Mouse (Mus musculus) heart, embryonic 14.5 days (tissue): ENCODE measurements around the gene Ralgapa2. TPM values are rescaled to one million over a fixed set of nuclear protein-coding genes. Genes with fewer than 3 reads are reported as not detected.

Experiments used
- ATAC-seq: fragments of 200-750 bp; cut with Nextera tagmentation; 2 replicates; pipeline ENCODE4 v1.8.0; 2017; ENCODE audit warnings: low read depth, moderate TSS enrichment; ENCODE audit not compliant: insufficient number of reproducible peaks, insufficient read depth, low FRiP score
- H3K27ac ChIP-seq, 2 experiments: fragments of 200-500 bp in 1 of 2; fragments of 300-500 bp in 1 of 2; sonication (generic) in 1 of 2; replicated peaks in 1 of 2; 2 replicates each; pipeline ENCODE4 v1.5.1; 2012 to 2014; ENCODE audit warnings: low read depth in 2 of 2, low read length in 2 of 2, control low read depth in 1 of 2, mild to moderate bottlenecking in 1 of 2, mixed read lengths in 1 of 2; ENCODE audit not compliant: control insufficient read depth in 1 of 2, insufficient read depth in 1 of 2
- H3K27me3 ChIP-seq: fragments of 300-500 bp; sonication (generic); 2 replicates; pipeline ENCODE4 v1.6.1; 2014; ENCODE audit warnings: mild to moderate bottlenecking, low read length, control low read depth; ENCODE audit not compliant: control insufficient read depth, insufficient read depth
- H3K36me3 ChIP-seq: fragments of 300-500 bp; sonication (generic); 2 replicates; pipeline ENCODE4 v1.6.1; 2014; ENCODE audit warnings: mild to moderate bottlenecking, control low read depth, low read length, mixed read lengths; ENCODE audit not compliant: control insufficient read depth, insufficient read depth
- H3K4me1 ChIP-seq, 2 experiments: fragments of 200-500 bp in 1 of 2; fragments of 300-500 bp in 1 of 2; sonication (generic) in 1 of 2; 2 replicates each; pipeline ENCODE4 v1.6.1; 2012 to 2014; ENCODE audit warnings: low read length in 2 of 2, control low read depth in 1 of 2, mixed read lengths in 1 of 2; ENCODE audit not compliant: control insufficient read depth in 2 of 2, insufficient read depth in 2 of 2
- H3K4me2 ChIP-seq: fragments of 300-500 bp; sonication (generic); 2 replicates; pipeline ENCODE4 v1.6.1; 2014; ENCODE audit warnings: mild to moderate bottlenecking, low read length
- H3K4me3 ChIP-seq, 2 experiments: fragments of 200-500 bp in 1 of 2; fragments of 300-500 bp in 1 of 2; sonication (generic) in 1 of 2; 2 replicates each; pipeline ENCODE4 v1.5.1; 2012 to 2014; ENCODE audit warnings: low read length in 2 of 2, mild to moderate bottlenecking in 2 of 2, control low read depth in 1 of 2, low read depth in 1 of 2, moderate library complexity in 1 of 2; ENCODE audit not compliant: control insufficient read depth in 1 of 2, insufficient read depth in 1 of 2
- H3K9ac ChIP-seq: fragments of 300-500 bp; sonication (generic); 2 replicates; pipeline ENCODE4 v1.6.1; 2014; ENCODE audit warnings: mild to moderate bottlenecking, low read length
- H3K9me3 ChIP-seq: fragments of 300-500 bp; sonication (generic); 2 replicates; pipeline ENCODE4 v1.6.1; 2016; ENCODE audit warnings: low read length, control low read depth; ENCODE audit not compliant: control insufficient read depth
- WGBS: fragments of 180-500 bp; shearing (Covaris S2); extraction: QIAGEN DNeasy Blood & Tissue Kit; methylation state at CpG from one replicate; pipeline ENCODE4 v1.1.7; 2014; 5-methylcytosine and 5-hydroxymethylcytosine counted together
- polyA plus RNA-seq: library from polyadenylated mRNA; unstranded; fragments of >200 nt; fragmentation: Nextera tagmentation; extraction: Ambion mirVana; gene quantifications from 2 replicates; pipeline ENCODE4 v1.2.1, GENCODE M21; 2014

Gene Ralgapa2
- polyA plus RNA-seq, 1 experiment from 2014 or later, result 11.0 TPM

- Histone ChIP-seq H3K9ac (no peak overlapping the region), H3K4me1 (peaks cover 4 to 9% of the 10 kb centered on the region in 2 experiments; a peak in 2 of 4 replicates), H3K27me3 (no peaks in the 10 kb centered on the region), H3K36me3 (0 out of 2 replicates have a peak, but pooled peaks cover 3% of the 10 kb centered on the region), H3K9me3 (no peaks in the 10 kb centered on the region), H3K27ac (no peak overlapping the region), H3K4me3 (no peak overlapping the region), H3K4me2 (no peak overlapping the region)
- WGBS, result 38% methylated on average over 3 of the region's 3 CpGs
- no peak for ATAC-seq
Measured at GRCm38 (mm10) chr2:146361076-146361475, 151.1 kb downstream of the Ralgapa2 start.

GRCm38 (mm10) chr2:146359676-146360075 is 152.5 kb downstream of the Ralgapa2 start:
- Histone ChIP-seq H3K9me3 (no peaks in the 10 kb centered on the region), H3K27ac (no peak overlapping the region), H3K36me3 (0 out of 2 replicates have a peak, but pooled peaks cover 3% of the 10 kb centered on the region), H3K9ac (no peak overlapping the region), H3K4me3 (no peak overlapping the region), H3K27me3 (no peaks in the 10 kb centered on the region), H3K4me1 (peaks cover 4 to 9% of the 10 kb centered on the region in 2 experiments; a peak in 2 of 4 replicates), H3K4me2 (no peak overlapping the region)
- no peak for ATAC-seq
- WGBS, result 56% methylated on average over 2 of the region's 2 CpGs

- H3K9me3 ChIP-seq, result no peaks in the 10 kb centered on the region
- no peaks in the 10 kb centered on the region for H3K27me3 ChIP-seq
- no peak overlapping the region for H3K9ac ChIP-seq
- no peak for ATAC-seq
- no peak overlapping the region for H3K4me3 ChIP-seq
- H3K27ac ChIP-seq, result no peak overlapping the region
- H3K4me2 ChIP-seq, result no peak overlapping the region
- 77% methylated on average over 6 of the region's 6 CpGs for WGBS
- H3K4me1 ChIP-seq, result 0 out of 4 replicates have a peak, but pooled peaks cover 0 to 4% of the 10 kb centered on the region in 2 experiments
- H3K36me3 ChIP-seq, result peaks cover 16% of the 10 kb centered on the region; the same call in 1 of the 2 replicates
Measured at GRCm38 (mm10) chr2:146356524-146356923, 155.6 kb downstream of the Ralgapa2 start.

- Histone ChIP-seq H3K9ac (no peak overlapping the region), H3K36me3 (peaks cover 48% of the 10 kb centered on the region), H3K27me3 (no peaks in the 10 kb centered on the region), H3K9me3 (no peaks in the 10 kb centered on the region), H3K4me3 (no peak overlapping the region), H3K4me1 (no peaks in the 10 kb centered on the region), H3K27ac (no peak overlapping the region), H3K4me2 (no peak overlapping the region)
- WGBS, result 80% methylated on average over 5 of the region's 5 CpGs
- no peak for ATAC-seq
Measured at GRCm38 (mm10) chr2:146350230-146350629, 161.9 kb downstream of the Ralgapa2 start.

GRCm38 (mm10) chr2:146347942-146348341 is 164.2 kb downstream of the Ralgapa2 start:
- Histone ChIP-seq H3K4me3 (no peak overlapping the region), H3K9me3 (no peaks in the 10 kb centered on the region), H3K4me1 (no peaks in the 10 kb centered on the region), H3K27ac (no peak overlapping the region), H3K36me3 (peaks cover 59% of the 10 kb centered on the region), H3K27me3 (no peaks in the 10 kb centered on the region), H3K4me2 (no peak overlapping the region), H3K9ac (no peak overlapping the region)
- 86% methylated on average over 2 of the region's 2 CpGs for WGBS
- ATAC-seq, result no peak

GRCm38 (mm10) chr2:146340090-146340489 is 172.1 kb downstream of the Ralgapa2 start:
- WGBS, result 91% methylated on average over 4 of the region's 4 CpGs
- H3K4me2 ChIP-seq, result no peak overlapping the region
- no peaks in the 10 kb centered on the region for H3K27me3 ChIP-seq
- H3K9me3 ChIP-seq, result no peaks in the 10 kb centered on the region
- no peak for ATAC-seq
- no peak overlapping the region for H3K4me3 ChIP-seq
- H3K36me3 ChIP-seq, result peaks cover 33% of the 10 kb centered on the region
- no peak overlapping the region for H3K9ac ChIP-seq
- no peaks in the 10 kb centered on the region for H3K4me1 ChIP-seq
- H3K27ac ChIP-seq, result no peak overlapping the region

GRCm38 (mm10) chr2:146337540-146337939 is 174.6 kb downstream of the Ralgapa2 start:
- Histone ChIP-seq H3K9me3 (no peaks in the 10 kb centered on the region), H3K36me3 (peaks cover 20% of the 10 kb centered on the region), H3K27me3 (no peaks in the 10 kb centered on the region), H3K4me2 (no peak overlapping the region), H3K4me3 (no peak overlapping the region), H3K4me1 (no peaks in the 10 kb centered on the region), H3K9ac (no peak overlapping the region), H3K27ac (no peak overlapping the region)
- 55% methylated on average over 1 of the region's 1 CpGs for WGBS
- ATAC-seq, result no peak

GRCm38 (mm10) chr2:146331894-146332476 is 180.2 kb downstream of the Ralgapa2 start:
- H3K36me3 ChIP-seq, result peaks cover 11% of the 10 kb centered on the region
- H3K9ac ChIP-seq, result no peak overlapping the region
- no peak overlapping the region for H3K4me2 ChIP-seq
- no peak overlapping the region for H3K27ac ChIP-seq
- H3K4me1 ChIP-seq, result no peaks in the 10 kb centered on the region
- H3K4me3 ChIP-seq, result no peak overlapping the region
- no peaks in the 10 kb centered on the region for H3K9me3 ChIP-seq
- ATAC-seq, result no peak
- WGBS, result 81% methylated on average over 5 of the region's 5 CpGs
- H3K27me3 ChIP-seq, result no peaks in the 10 kb centered on the region
